Mouse (Mus musculus): ENCODE data around the gene Utp11. TPM values are rescaled to one million over a fixed set of nuclear protein-coding genes. Genes with fewer than 3 reads are reported as not detected.

Gene Utp11
- polyA plus RNA-seq, 1 experiment from 2014 or later, result 23.4 TPM

DNA sequence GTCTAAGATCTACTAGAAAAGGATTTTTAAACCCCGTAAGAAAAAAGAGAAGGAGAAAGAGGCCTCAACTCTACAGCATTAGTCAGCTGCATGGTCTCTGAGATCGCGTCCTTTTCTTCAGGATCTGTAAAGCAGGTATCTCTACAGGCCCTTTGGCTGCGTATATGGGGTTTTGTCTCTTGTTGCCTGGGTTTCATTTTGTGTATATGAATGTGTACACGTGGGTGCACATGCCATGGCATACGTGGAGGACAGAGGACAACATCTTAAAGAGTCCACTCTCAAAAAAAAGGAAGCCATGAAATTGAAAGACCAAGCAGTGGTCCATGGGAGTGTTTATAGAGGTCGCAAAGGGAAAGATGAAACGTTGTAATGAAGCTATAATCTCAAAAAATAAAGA, 1.9 kb downstream of the Utp11 start:
- H3K4me1 ChIP-seq (replicated peaks), result peaks cover 43% of the 10 kb centered on the region
- 57% methylated on average over 8 of the region's 8 CpGs for WGBS (ENCODE audit: insufficient replicate concordance)
- peak overlapping the region; percentile 7; the same call in 1 of the 2 replicates for H3K4me2 ChIP-seq
- H3K27ac ChIP-seq (replicated peaks), result no peak overlapping the region
- H3K27me3 ChIP-seq, result peaks cover 11% of the 10 kb centered on the region
- no peak overlapping the region for H3K9ac ChIP-seq
- no peaks in the 10 kb centered on the region for H3K9me3 ChIP-seq (replicated peaks)
- no peaks in the 10 kb centered on the region for H3K36me3 ChIP-seq (replicated peaks)
- ATAC-seq (ENCODE audit: insufficient read depth), result no peak
- no peak overlapping the region for H3K4me3 ChIP-seq (replicated peaks)

DNA sequence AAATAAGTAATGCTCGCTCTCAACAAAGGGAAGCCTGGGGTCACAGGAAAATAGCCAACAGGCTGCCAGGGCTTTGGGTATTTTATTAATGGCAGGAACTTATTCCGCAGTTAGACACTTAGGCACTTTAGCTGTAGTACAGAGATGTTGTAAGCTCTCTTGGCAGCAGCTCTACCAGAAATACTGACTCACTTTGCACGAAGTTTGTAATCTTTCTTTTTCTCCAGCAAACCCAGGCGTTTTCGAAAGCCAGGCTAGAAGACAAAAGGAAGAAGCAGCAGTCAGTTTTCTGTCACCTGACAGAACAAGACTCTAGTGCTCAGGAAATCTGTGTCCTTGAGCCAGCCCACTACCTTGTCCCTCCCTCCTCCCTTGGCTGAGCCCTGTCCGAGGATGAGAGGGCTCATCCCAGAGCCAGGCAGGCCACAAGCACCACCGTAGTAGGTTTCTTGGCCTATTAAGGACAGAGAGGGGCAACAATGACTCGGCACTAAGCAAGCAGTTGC, 7.5 kb downstream of the Utp11 start:
- Histone ChIP-seq H3K9ac (no peak overlapping the region), H3K9me3 (replicated peaks) (no peaks in the 10 kb centered on the region), H3K27ac (replicated peaks) (no peak overlapping the region), H3K27me3 (no peaks in the 10 kb centered on the region), H3K4me3 (replicated peaks) (no peak overlapping the region), H3K36me3 (replicated peaks) (peaks cover 46% of the 10 kb centered on the region), H3K4me1 (replicated peaks) (peaks cover 5% of the 10 kb centered on the region; the same call in 1 of the 2 replicates), H3K4me2 (no peak overlapping the region)
- ATAC-seq (ENCODE audit: insufficient read depth), result no peak
- 75% methylated on average over 8 of the region's 8 CpGs for WGBS (ENCODE audit: insufficient replicate concordance)

DNA sequence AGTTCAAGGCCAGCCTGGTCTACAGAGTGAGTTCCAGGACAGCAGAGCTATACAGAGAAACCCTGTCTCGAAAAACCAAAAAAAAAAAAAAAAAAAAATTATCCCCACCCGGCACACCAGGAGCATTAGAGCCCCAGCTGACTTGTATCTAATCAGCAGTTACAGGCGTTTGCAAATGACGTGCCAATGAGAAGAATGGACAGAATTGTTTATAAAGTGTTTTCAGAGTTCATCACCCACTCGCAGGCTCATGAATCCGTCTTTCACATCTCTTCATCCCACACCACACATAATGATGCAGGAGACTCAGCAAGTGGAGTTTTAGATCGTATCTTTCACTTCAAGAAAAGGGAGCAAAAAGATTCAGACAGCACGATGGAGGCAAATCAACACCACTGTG, 7.9 kb downstream of the Utp11 start:
- no peak overlapping the region for H3K4me3 ChIP-seq (replicated peaks)
- H3K4me1 ChIP-seq (replicated peaks), result no peaks in the 10 kb centered on the region; the same call in 1 of the 2 replicates
- 57% methylated on average over 8 of the region's 8 CpGs for WGBS (ENCODE audit: insufficient replicate concordance)
- H3K36me3 ChIP-seq (replicated peaks), result peaks cover 51% of the 10 kb centered on the region
- no peaks in the 10 kb centered on the region for H3K9me3 ChIP-seq (replicated peaks)
- no peak overlapping the region for H3K4me2 ChIP-seq
- ATAC-seq (ENCODE audit: insufficient read depth), result no peak
- H3K9ac ChIP-seq, result no peak overlapping the region
- H3K27me3 ChIP-seq, result no peaks in the 10 kb centered on the region
- no peak overlapping the region for H3K27ac ChIP-seq (replicated peaks)

DNA sequence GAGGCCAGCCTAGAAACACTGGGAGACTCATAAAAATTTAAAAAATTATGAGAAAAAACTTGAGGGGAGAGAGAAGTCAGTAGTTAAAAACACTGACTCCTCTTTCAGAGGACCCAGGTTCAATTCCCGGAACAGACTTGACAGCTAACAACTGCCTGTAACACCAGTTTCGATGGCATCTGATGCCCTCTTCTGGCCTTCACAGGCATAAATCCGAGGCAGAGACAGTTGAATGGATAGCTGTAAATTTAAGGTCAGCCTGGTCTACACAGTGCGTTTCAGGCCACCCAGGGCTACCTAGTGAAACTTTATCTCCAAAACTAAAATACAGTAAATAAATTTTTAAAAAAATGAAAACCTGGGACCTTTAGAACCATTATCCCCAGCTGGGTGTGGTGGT, 8.4 kb downstream of the Utp11 start:
- 66% methylated on average over 4 of the region's 4 CpGs for WGBS (ENCODE audit: insufficient replicate concordance)
- Histone ChIP-seq H3K9me3 (replicated peaks) (no peaks in the 10 kb centered on the region), H3K4me3 (replicated peaks) (no peak overlapping the region), H3K4me2 (no peak overlapping the region), H3K27me3 (no peaks in the 10 kb centered on the region), H3K27ac (replicated peaks) (no peak overlapping the region), H3K36me3 (replicated peaks) (peaks cover 56% of the 10 kb centered on the region), H3K4me1 (replicated peaks) (no peaks in the 10 kb centered on the region), H3K9ac (no peak overlapping the region)
- ATAC-seq (ENCODE audit: insufficient read depth), result no peak

DNA sequence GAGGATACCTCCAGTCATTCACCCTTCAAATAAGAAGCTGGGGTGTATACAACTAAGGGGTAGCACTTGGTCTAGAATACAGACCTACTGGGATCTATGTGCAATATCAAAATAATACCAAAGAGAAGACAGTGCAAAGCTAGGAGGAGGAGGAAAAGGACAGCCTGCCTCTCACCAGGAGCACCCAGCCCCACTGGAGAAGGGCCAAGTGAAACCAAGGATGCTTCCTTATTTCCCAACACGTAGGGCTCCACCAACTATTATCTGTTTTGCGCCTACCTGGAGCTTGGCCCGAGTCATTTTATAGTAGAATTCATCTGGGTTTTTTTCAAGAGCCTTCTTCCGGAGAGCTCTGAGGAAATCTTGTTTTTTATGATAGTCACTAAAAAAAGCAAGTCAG, 9.9 kb downstream of the Utp11 start:
- no peak overlapping the region for H3K4me3 ChIP-seq (replicated peaks)
- no peaks in the 10 kb centered on the region for H3K27me3 ChIP-seq
- H3K4me1 ChIP-seq (replicated peaks), result no peaks in the 10 kb centered on the region
- no peaks in the 10 kb centered on the region for H3K9me3 ChIP-seq (replicated peaks)
- H3K4me2 ChIP-seq, result no peak overlapping the region
- no peak for ATAC-seq (ENCODE audit: insufficient read depth)
- H3K36me3 ChIP-seq (replicated peaks), result peaks cover 71% of the 10 kb centered on the region
- H3K9ac ChIP-seq, result no peak overlapping the region
- H3K27ac ChIP-seq (replicated peaks), result no peak overlapping the region
- 77% methylated on average over 4 of the region's 4 CpGs for WGBS (ENCODE audit: insufficient replicate concordance)

DNA sequence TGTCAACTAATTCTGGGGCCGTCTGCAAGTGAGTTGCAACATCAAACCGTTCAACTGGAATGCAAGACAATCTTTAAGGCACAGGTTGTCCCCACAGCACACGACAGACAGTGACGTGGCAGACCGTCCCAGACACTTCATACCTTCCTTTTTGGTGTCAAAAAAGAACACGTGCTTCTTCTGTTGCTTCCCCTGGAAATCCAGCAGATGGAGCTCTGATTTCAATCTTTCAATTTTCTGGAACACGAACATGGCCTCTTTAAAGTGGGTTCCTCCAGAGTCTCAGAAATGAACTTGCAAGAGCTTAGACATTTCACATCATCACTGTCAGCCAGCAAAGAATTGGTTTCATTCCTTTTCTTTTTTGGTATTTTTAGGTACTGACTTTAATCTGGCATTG, 11.1 kb downstream of the Utp11 start:
- ATAC-seq (ENCODE audit: insufficient read depth), result no peak
- Histone ChIP-seq H3K4me1 (replicated peaks) (no peaks in the 10 kb centered on the region), H3K4me2 (no peak overlapping the region), H3K9me3 (replicated peaks) (no peaks in the 10 kb centered on the region), H3K4me3 (replicated peaks) (no peak overlapping the region), H3K27ac (replicated peaks) (no peak overlapping the region), H3K36me3 (replicated peaks) (peaks cover 78% of the 10 kb centered on the region), H3K27me3 (no peaks in the 10 kb centered on the region), H3K9ac (no peak overlapping the region)
- WGBS (ENCODE audit: insufficient replicate concordance), result 63% methylated on average over 7 of the region's 7 CpGs

DNA sequence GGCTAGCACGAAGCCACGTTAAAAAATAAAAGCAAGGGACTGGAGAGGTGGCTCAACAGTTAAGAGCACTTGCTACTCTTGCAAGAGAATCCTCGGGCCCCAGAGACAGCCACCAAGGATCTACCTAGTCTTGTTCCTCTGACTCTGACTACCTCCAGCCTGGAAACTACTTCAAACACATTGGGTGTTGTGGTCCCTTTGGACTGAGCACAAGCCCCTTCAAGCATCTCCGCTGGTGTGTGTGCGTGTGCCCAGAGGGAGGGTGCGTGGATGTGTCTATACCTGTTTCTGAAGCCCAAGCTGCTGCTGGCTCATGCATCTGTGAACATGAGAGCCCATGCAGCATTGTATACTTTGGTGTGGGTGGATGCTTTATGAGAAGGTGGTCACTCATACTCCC, 17.4 kb downstream of the Utp11 start:
- no peak overlapping the region for H3K27ac ChIP-seq (replicated peaks)
- H3K4me2 ChIP-seq, result no peak overlapping the region
- no peak overlapping the region for H3K4me3 ChIP-seq (replicated peaks)
- no peaks in the 10 kb centered on the region for H3K4me1 ChIP-seq (replicated peaks)
- no peak for ATAC-seq (ENCODE audit: insufficient read depth)
- H3K9me3 ChIP-seq (replicated peaks), result no peaks in the 10 kb centered on the region
- WGBS (ENCODE audit: insufficient replicate concordance), result 77% methylated on average over 6 of the region's 6 CpGs
- H3K36me3 ChIP-seq (replicated peaks), result peaks cover 33% of the 10 kb centered on the region
- no peak overlapping the region for H3K9ac ChIP-seq
- H3K27me3 ChIP-seq, result peaks cover 39% of the 10 kb centered on the region

DNA sequence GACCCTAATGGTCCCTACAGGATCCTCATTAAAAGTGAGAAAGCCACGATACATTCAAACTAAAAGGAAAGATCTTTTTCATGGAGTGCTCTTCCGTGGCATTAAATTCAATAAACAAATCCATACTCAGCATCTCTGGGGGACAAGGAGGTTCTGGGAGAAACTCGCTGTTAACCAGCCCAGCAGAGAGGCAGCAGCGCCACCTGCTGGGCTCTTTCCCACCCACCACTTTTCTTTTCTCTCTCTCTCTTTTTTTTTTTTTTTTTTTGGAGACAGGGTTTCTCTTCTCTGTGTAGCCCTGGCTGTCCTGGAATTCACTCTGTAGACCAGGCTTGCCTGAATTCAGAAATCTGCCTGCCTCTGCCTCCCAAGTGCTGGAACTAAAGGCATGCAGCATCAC, 18.4 kb downstream of the Utp11 start:
- Histone ChIP-seq H3K4me3 (replicated peaks) (no peak overlapping the region), H3K27me3 (peaks cover 48% of the 10 kb centered on the region), H3K9me3 (replicated peaks) (no peaks in the 10 kb centered on the region), H3K9ac (no peak overlapping the region), H3K4me2 (no peak overlapping the region), H3K4me1 (replicated peaks) (no peaks in the 10 kb centered on the region), H3K27ac (replicated peaks) (no peak overlapping the region), H3K36me3 (replicated peaks) (peaks cover 23% of the 10 kb centered on the region)
- 10% methylated on average over 4 of the region's 4 CpGs for WGBS (ENCODE audit: insufficient replicate concordance)
- no peak for ATAC-seq (ENCODE audit: insufficient read depth)

DNA sequence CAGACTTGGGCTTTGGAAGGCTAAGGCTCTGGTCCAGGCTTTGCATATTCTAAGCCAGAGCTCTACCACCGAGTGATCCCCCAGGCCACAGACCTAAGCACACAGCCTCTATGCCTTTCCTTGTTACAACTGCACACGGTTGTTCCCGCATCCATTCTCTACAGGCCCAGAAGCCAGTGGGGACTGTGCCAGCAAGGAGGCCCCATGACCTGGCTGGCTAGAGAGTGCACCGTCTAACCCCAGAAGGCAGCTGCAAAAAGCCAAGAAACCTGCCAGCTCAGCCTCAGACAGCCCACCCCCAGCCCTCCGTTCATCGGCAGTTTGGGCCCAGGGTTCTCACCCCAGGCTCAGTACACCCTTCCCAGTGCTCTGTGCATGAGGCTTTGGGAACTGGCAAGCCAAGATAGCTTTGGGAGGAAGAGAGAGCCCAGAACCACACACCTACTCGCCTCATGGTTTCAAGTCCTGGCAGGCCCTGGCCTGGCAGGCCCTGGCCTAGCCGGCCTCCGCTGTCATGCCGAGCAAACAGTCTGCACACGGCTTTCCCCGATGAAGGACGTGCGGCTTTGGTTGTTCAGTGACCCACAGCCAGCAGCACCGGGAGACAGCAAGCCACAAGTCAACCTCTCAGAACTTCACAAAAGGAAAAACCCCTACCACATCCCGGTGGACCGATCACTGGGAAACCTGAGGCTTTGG, 18.9 kb downstream of the Utp11 start:
- Histone ChIP-seq H3K36me3 (replicated peaks) (peaks cover 18% of the 10 kb centered on the region), H3K27ac (replicated peaks) (no peak overlapping the region), H3K4me3 (replicated peaks) (no peak overlapping the region), H3K27me3 (peaks cover 51% of the 10 kb centered on the region), H3K4me2 (no peak overlapping the region), H3K9me3 (replicated peaks) (no peaks in the 10 kb centered on the region), H3K9ac (no peak overlapping the region), H3K4me1 (replicated peaks) (no peaks in the 10 kb centered on the region)
- WGBS (ENCODE audit: insufficient replicate concordance), result 71% methylated on average over 17 of the region's 17 CpGs
- no peak for ATAC-seq (ENCODE audit: insufficient read depth)

DNA sequence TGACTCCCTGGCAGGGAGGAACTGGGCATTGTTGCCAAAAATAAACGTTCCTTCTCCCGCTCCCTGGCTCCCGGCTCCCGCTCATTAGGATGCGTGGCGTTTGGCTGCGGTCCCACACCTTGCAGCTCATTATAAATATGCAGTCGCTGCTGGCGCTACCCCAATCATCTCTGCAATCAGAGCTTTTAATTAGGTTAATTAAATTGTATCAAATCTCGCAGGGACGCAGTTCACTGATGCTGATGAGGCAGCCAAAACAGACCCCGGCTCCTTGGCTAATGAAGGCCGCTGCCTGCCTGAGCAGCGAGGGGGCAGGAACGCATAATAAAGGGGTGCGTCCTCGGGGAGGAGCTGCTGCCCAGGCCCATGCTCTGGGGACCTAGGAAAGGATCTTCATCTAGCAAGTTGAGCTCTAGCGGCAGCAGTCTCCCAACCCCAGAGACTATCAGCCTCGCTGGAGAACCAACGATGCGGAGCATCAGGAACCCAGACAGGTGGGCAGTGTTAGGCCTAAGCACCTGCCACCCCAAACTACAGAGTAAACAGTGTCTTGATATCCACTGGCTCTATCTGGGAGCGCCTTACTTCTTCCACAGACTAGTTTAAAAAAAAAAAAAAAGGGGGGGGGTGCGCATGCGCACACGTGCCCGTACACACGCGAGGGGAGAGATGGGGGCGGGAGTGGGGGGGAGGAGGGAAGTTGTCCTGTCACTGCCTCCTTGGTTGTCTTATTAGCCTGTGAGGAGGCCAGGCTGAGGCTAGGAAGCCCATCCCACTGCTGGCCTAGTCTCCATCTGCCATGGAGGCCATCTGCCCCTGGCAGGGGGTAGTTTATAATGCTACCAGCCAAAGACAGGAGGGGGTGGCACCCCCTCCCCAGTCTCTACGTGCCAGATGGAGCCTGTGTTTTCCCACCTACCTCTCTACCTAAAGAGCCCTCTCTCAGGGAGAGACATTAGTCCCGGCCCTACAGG, 20.8 kb downstream of the Utp11 start:
- Histone ChIP-seq H3K9ac (no peak overlapping the region), H3K9me3 (replicated peaks) (no peaks in the 10 kb centered on the region), H3K36me3 (replicated peaks) (peaks cover 5% of the 10 kb centered on the region), H3K4me2 (no peak overlapping the region; the same call in 1 of the 2 replicates), H3K27me3 (peaks cover 70% of the 10 kb centered on the region), H3K4me1 (replicated peaks) (no peaks in the 10 kb centered on the region), H3K27ac (replicated peaks) (no peak overlapping the region), H3K4me3 (replicated peaks) (no peak overlapping the region)
- 7% methylated on average over 30 of the region's 31 CpGs for WGBS (ENCODE audit: insufficient replicate concordance)
- no peak for ATAC-seq (ENCODE audit: insufficient read depth)

DNA sequence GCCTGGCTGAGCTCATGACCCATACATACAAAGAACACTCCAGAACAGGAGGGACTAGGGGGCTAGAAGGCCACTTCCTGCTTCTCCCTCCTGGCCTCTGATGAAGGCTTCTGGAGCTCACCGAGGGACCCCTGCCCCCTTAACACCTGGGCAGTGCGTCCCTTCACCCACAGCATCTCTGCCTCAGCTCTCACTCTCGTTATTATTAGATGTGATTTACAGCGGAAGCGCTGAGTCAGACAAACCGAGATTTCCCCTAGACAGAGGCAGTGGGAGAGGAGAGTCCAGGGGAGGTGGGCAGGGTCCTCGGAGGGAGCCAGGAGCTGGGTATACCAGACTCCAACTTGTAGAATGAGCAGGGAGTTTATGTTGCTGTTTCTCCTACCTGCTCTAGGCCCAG, 21.8 kb downstream of the Utp11 start:
- H3K9ac ChIP-seq, result no peak overlapping the region
- no peak overlapping the region for H3K4me2 ChIP-seq
- no peaks in the 10 kb centered on the region for H3K36me3 ChIP-seq (replicated peaks)
- no peak for ATAC-seq (ENCODE audit: insufficient read depth)
- peaks cover 80% of the 10 kb centered on the region for H3K27me3 ChIP-seq
- H3K4me1 ChIP-seq (replicated peaks), result no peaks in the 10 kb centered on the region
- H3K4me3 ChIP-seq (replicated peaks), result no peak overlapping the region
- no peaks in the 10 kb centered on the region for H3K9me3 ChIP-seq (replicated peaks)
- 11% methylated on average over 7 of the region's 7 CpGs for WGBS (ENCODE audit: insufficient replicate concordance)
- H3K27ac ChIP-seq (replicated peaks), result no peak overlapping the region

Data from liver, embryonic 15.5 days (tissue).